Mouse (Mus musculus) testis, postnatal 10 days (tissue): ENCODE measurements around the gene Nop14.
"Not testable (repeated sequence)": the region's sequence is repeated elsewhere in the genome, so short reads cannot be mapped to it uniquely, and the experiment has no call there.

ENCODE experiments used
- DNase-seq: peaks from one replicate; pipeline ENCODE4 v3.0.0; 2021; ENCODE audit warnings: low spot score

Nop14 gene

DNA sequence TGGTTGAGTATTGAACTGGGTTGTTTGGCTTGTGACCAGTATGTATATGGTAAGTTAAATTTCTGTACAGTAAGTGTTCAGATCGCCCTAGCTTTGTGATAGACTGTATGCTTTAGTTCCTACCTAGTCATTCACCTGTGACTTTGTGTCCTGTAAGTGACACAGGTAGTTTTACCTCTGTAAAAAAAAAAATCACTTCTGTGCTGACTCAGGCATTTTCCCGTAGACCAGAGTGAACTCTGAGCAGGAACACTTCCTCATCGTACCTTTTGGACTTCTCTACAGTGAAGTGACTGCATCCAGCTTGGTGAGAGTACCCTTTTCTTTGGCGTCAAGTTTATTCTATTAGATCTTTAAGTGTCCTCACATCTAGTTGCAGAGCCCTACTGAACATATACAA lies 50.0 kb downstream of the Nop14 start:
- no peak for DNase-seq

DNA sequence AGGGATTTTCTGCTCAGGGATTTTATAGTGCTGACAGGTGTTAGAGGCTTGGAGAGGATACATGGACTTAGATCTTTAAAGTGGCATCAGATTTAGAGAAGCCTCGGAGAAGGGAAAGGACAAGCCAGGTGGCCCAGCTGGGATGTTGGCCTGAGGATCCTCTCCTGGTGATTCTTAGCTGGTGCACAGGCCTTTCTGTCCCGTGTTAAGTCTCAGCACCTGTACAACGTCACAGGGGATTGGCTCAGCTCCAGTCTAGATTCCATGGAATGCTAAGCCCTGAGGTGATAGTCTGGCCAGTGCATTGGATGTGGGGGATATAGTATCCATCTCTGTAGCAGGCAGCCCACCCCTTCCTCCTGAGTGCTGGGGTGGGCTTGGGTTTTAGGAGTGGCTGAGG lies 51.7 kb downstream of the Nop14 start:
- DNase-seq = no peak

DNA sequence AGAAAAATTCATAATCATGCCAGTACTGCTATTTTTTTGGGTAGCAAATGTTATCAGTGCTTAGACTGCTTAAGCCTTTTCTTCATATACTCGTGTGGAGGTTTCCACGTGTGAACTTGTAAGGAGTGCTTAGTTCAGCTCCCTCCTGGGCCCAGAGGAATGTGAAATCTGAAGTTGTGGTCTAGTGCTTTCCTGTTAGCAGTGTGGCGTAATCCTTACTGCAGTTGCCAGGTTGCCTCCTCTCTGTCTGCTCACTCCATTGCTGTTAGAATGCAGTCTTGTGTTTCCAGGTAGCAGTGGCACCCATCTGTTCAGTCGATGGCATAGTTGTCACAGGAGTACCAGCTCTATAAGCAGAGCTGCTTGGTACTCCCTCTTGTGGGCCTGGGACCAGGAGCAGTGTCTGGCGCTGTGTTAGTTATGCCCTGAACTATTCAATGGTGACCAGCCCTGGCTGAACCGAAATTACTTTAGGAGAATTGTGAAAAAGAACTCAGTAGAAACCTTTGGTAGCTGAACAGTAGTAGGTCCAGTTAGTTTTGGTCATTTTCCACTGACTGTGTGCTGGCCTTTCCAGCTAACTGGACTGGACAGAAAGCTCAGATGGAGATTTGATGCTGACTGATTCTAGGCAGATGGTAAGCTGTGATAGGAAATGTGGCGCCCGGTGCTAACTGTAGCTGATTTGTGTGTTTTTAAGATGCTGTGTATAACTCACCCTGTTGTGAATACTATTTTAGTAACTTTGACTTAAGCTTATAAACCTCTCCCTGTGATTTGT lies 52.7 kb downstream of the Nop14 start:
- no peak for DNase-seq

DNA sequence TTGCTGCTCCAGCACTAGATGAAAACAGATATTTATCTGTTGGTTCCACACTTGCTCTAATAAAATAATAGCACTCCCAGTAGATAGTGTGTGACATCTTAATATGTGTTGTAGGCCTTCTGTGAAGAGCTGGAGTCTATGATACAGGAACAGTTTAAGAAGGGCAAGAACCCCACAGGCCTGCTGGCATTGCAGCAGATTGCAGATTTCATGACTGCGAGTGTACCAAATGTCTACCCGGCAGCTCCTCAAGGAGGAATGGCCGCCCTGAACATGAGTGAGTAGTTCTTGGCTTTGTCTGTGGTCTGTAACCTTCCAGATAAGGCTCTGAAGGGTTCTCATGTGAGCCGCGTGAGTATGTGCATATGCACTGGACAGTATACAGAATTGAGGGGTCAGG lies 55.4 kb downstream of the Nop14 start:
- DNase-seq = no peak

DNA sequence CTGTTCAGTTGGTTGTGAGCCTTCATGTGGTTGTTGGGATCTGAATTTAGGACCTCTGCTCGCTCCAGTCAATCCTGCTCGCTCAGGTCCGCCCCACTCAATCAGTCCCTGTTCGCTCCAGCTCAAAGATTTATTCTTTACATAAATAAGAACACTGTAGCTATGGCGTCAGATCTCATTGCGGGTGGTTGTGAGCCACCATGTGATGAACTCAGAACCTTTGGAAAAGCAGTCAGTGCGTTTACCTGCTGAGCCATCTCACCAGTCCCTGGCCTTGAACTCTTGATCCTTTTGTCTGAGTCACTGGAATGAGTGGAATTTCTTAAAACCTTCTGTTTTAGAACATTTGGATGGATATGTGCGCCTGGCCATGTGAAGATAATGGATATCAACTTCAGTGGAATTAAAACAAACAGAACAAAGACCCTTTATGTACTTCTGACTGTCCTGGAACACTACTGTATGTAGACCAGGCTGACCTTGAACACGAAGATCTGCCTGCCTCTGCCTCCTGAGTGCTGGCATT lies 66.7 kb downstream of the Nop14 start:
- no peak for DNase-seq

- DNase-seq = no peak
Measured at GRCm38 (mm10) chr5:34592666-34593065, 67.3 kb downstream of the Nop14 start.

- DNase-seq = not testable (repeated sequence)
Measured at GRCm38 (mm10) chr5:34592224-34592623, 67.7 kb downstream of the Nop14 start.

DNA sequence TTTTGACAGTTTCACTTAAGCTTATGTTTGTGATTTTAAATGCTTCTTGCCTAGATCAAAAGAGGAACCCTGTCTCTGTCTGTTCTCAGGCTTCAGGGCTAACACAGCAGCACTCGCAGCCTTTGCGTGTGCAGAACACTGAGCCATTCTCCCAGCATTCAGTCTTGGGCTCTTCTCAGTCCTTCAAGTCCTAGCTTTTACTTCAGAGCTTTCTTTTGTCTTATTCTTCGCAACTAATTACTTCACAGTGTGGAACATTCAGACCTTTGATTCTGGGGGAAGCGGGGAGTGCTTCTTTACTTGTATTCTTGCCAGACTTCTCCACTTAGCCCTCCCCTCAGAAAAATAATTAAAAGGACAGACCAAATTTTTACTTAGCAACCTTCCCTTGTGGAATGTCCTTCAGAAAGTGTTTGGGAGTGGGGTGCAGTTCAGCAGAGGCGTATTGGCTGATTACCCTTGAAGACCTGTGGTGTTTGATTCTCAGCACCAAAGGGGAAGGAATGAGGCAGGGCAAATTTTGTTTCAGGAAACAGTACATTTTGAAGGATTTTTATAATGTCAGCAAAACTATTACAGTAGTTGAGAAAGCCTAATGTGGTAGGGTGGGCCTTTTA lies 68.5 kb downstream of the Nop14 start:
- no peak for DNase-seq

GRCm38 (mm10) chr5:34590702-34591101 lies 69.2 kb downstream of the Nop14 start:
- DNase-seq = no peak

DNA sequence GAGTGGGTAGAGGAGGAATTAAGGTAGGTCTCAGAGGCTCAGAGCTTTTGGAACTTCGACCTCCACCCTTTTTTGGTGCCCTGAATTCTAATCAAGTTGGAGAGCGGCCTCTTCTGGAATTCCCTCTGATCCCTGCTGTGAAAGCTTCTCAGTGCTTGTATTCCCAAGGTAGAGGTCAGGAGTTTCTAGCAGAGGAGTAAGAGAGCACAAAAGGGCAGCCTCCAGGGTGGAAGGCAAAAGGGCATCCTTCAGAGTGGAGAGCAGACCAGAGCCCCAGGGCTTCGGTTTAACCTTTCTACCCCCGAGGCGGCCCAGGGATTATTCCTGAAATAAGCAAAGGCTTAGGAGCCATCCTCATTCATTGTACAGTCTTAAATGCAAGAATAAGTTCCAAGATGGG lies 69.9 kb downstream of the Nop14 start:
- no peak for DNase-seq
